Mouse (Mus musculus): ENCODE measurements around the gene Mcm7. TPM values are rescaled to one million over a fixed set of nuclear protein-coding genes. Genes with fewer than 3 reads are reported as not detected.
A peak's percentile ranks its signal among the peaks of the same experiment; 100 is the strongest.

The Mcm7 gene
- polyA plus RNA-seq, 1 experiment from 2014 or later = 95.3 TPM

DNA sequence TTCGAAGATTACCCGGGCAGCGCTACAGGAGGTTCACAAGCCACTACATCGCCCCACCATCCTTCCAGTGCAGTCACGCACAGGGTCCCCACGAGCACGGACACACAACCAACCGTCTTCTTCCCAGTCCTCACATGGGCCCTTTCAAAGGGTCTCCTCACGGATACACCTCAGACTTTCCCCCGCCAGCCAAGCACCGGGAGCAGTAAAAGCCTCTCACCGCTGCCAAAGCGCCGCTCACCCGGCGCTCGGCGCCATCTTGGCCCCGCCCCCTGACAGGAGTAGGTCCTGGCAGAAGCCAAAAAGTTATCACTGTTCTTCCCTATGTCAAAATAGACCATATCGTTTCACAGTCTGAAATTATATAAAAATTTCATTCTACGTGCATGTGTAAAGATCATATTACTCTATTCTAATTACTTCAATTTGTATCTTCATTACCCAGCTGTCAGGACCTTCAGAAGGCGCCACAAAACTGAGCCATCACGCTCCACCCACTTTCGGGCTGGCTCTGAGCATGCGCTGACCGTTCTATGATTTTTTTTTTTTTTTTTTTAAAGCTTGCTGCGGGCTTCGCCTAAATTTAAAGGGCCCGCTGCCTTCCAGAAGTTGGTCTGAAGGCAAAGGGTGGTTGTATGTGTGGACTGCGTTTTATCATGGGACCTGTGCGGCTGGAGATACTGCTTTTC lies 14.9 kb upstream of the Mcm7 start, which contains the start of the genes Taf6 and Cnpy4:
Gene Taf6, minus strand, starts transcription at position 502 of the 689 bp plus-strand sequence.
Gene Cnpy4, plus strand, starts transcription at position 536 of the 689 bp plus-strand sequence.
- peaks cover 12% of the 10 kb centered on the region for H3K36me3 ChIP-seq (replicated peaks)
- H3K27ac ChIP-seq = peak within 1 kb of the TSS; percentile 84
- H3K9ac ChIP-seq = peak within 1 kb of the TSS; percentile 71
- peaks cover 22% of the 10 kb centered on the region for H3K4me1 ChIP-seq
- no peaks in the 10 kb centered on the region for H3K27me3 ChIP-seq (replicated peaks)
- peak; percentile 87 for ATAC-seq (replicated peaks)
- 0% methylated on average over 31 of the region's 31 CpGs for WGBS
- H3K4me3 ChIP-seq = peak within 1 kb of the TSS; percentile 71
- no peaks in the 10 kb centered on the region for H3K9me3 ChIP-seq
- H3K4me2 ChIP-seq = peak within 1 kb of the TSS; percentile 71

DNA sequence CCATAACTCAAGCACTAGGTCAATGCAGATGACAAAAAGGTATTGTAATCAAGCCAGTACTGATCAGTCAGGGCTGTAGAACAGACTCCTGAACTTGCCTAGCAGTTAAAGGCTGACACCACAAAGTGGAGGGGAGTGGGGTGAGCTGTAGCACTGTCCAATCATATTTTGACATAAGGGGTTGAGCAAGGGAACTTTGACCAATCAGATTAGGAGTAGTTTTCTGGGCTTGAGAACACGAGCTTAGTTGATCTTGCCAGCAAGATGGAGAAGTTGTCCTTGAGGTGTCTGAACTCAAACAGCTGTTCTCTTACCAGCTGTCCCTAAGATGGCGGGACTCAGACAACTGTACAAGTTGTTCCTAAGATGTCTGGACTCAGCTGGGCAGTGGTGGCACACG lies 995 bp upstream of the Mcm7 start:
- Histone ChIP-seq H3K27me3 (replicated peaks) (no peaks in the 10 kb centered on the region), H3K9me3 (no peaks in the 10 kb centered on the region), H3K4me3 (no peak overlapping the region), H3K36me3 (replicated peaks) (peaks cover 25% of the 10 kb centered on the region), H3K27ac (no peak overlapping the region), H3K4me1 (peaks cover 30% of the 10 kb centered on the region), H3K4me2 (no peak overlapping the region), H3K9ac (no peak overlapping the region)
- no peak for ATAC-seq (replicated peaks)
- 87% methylated on average over 3 of the region's 3 CpGs for WGBS

DNA sequence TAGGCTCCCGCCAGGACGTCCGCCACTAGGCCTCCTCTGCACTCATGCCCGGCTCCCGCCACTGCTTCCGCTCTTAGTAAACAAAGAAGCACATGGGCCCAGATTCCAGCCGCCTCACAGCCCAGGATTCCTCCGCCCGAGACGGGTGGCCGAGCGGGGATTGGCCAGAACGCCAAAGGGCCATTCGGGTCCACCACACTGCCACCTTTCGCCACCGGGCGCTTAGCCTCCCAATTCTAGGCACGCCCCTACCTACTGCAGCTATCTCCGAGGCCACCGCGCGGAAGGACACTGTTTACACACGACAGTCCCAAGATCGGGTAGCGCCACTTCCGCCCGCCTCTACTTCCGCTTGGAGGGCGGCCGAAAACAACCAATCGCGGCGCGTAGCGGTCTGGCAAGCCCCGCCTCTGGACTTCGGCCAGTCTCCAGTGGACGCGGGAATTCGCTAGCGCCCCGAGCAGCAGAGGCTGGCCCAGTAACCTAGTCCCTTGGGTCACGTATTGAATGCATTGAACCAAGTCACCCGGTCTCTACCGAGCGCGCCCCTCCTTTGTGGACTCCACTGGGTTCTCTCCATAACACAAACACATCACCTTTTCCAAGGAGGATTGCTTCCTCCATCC lies 1.2 kb downstream of the Mcm7 start:
- peak overlapping the region; percentile 61 for H3K4me3 ChIP-seq
- WGBS = under 1% methylated on average over 47 of the region's 47 CpGs
- H3K27ac ChIP-seq = peak overlapping the region; percentile 91
- no peaks in the 10 kb centered on the region for H3K9me3 ChIP-seq
- peaks cover 28% of the 10 kb centered on the region for H3K36me3 ChIP-seq (replicated peaks)
- ATAC-seq (replicated peaks) = peak; percentile 89
- peak overlapping the region; percentile 50 for H3K9ac ChIP-seq
- H3K4me2 ChIP-seq = peak overlapping the region; percentile 97
- H3K4me1 ChIP-seq = peaks cover 30% of the 10 kb centered on the region
- no peaks in the 10 kb centered on the region for H3K27me3 ChIP-seq (replicated peaks)

- 82% methylated on average over 8 of the region's 8 CpGs for WGBS
- no peak overlapping the region for H3K4me3 ChIP-seq
- ATAC-seq (replicated peaks) = no peak
- no peak overlapping the region for H3K9ac ChIP-seq
- H3K4me1 ChIP-seq = peaks cover 24% of the 10 kb centered on the region
- H3K27ac ChIP-seq = 0 out of 2 replicates have a peak overlapping the region, but pooled peaks have one; percentile 18
- no peaks in the 10 kb centered on the region for H3K27me3 ChIP-seq (replicated peaks)
- no peak overlapping the region for H3K4me2 ChIP-seq
- H3K36me3 ChIP-seq (replicated peaks) = peaks cover 61% of the 10 kb centered on the region
- no peaks in the 10 kb centered on the region for H3K9me3 ChIP-seq
Observed at GRCm38 (mm10) chr5:138165594-138165993, 6.6 kb downstream of the Mcm7 start.

DNA sequence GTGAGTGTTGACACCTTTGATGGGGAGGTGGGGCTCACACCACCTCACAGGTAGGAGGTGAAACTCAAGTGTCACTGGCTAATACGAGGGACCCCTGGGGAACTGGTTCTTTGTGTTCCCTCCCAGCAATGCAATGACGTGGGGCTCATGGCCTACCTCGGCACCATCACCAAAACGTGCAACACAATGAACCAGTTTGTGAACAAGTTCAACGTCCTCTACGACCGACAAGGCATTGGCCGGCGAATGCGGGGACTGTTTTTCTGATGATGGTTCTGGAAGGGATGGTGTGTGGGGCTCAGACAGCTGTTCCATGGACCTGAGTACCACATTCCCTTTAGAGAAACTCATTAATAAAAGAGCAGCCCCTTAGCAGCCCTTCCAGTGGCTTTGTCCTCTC lies 8.6 kb downstream of the Mcm7 start:
- H3K4me3 ChIP-seq = no peak overlapping the region
- no peaks in the 10 kb centered on the region for H3K9me3 ChIP-seq
- H3K27me3 ChIP-seq (replicated peaks) = no peaks in the 10 kb centered on the region
- peaks cover 16% of the 10 kb centered on the region for H3K4me1 ChIP-seq
- no peak overlapping the region for H3K9ac ChIP-seq
- H3K4me2 ChIP-seq = no peak overlapping the region
- H3K36me3 ChIP-seq (replicated peaks) = peaks cover 60% of the 10 kb centered on the region
- no peak overlapping the region for H3K27ac ChIP-seq
- 68% methylated on average over 10 of the region's 10 CpGs for WGBS
- ATAC-seq (replicated peaks) = no peak

GRCm38 (mm10) chr5:138163046-138163445 lies 9.2 kb downstream of the Mcm7 start:
- Histone ChIP-seq H3K9ac (no peak overlapping the region), H3K9me3 (no peaks in the 10 kb centered on the region), H3K4me3 (no peak overlapping the region), H3K27ac (no peak overlapping the region), H3K27me3 (replicated peaks) (no peaks in the 10 kb centered on the region), H3K4me2 (no peak overlapping the region), H3K36me3 (replicated peaks) (peaks cover 54% of the 10 kb centered on the region), H3K4me1 (peaks cover 16% of the 10 kb centered on the region)
- 80% methylated on average over 6 of the region's 6 CpGs for WGBS
- ATAC-seq (replicated peaks) = no peak

GRCm38 (mm10) chr5:138160842-138161665 lies 11.2 kb downstream of the Mcm7 start, which contains the start of gene Cops6:
Gene Cops6, plus strand, starts transcription at chr5:138161071.
- H3K4me2 ChIP-seq = peak within 1 kb of the TSS; percentile 86
- H3K27ac ChIP-seq = peak within 1 kb of the TSS; percentile 83
- under 1% methylated on average over 42 of the region's 42 CpGs for WGBS
- H3K4me1 ChIP-seq = peaks cover 16% of the 10 kb centered on the region
- ATAC-seq (replicated peaks) = peak; percentile 96
- peaks cover 35% of the 10 kb centered on the region; the same call in 1 of the 2 replicates for H3K36me3 ChIP-seq (replicated peaks)
- peak within 1 kb of the TSS; percentile 80 for H3K9ac ChIP-seq
- H3K27me3 ChIP-seq (replicated peaks) = no peaks in the 10 kb centered on the region
- no peaks in the 10 kb centered on the region for H3K9me3 ChIP-seq
- H3K4me3 ChIP-seq = peak within 1 kb of the TSS; percentile 89

DNA sequence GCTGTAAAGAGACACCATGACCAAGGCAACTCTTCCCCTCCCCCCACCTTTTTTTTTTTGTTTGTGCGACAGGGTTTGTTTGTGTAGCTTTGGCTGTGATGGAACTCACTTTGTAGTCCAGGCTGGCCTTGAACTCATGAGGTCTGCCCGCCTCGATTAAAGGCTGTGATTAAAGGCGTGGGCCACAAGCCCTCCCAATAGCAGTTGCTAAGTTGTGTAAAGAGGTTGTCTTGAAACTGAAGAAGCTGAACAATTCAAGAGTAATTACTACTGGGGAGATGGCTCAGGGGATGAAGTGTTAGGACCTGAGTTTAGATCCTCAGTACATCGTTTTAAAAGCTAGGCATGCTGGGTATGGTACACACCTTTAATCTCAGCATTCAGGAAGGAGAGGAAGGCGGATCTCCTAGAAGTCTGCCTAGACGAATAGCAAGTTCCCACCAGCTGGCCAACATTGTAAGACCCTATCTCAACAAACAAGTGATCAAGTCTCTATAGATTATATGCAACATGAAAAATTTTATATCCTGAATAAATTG lies 11.9 kb downstream of the Mcm7 start:
- H3K27ac ChIP-seq = peak overlapping the region; percentile 83
- H3K36me3 ChIP-seq (replicated peaks) = peaks cover 27% of the 10 kb centered on the region; the same call in 1 of the 2 replicates
- 61% methylated on average over 7 of the region's 7 CpGs for WGBS
- H3K27me3 ChIP-seq (replicated peaks) = no peaks in the 10 kb centered on the region
- peak overlapping the region; percentile 86 for H3K4me2 ChIP-seq
- H3K9ac ChIP-seq = peak overlapping the region; percentile 41; the same call in 1 of the 2 replicates
- no peaks in the 10 kb centered on the region for H3K9me3 ChIP-seq
- peak overlapping the region; percentile 89 for H3K4me3 ChIP-seq
- peaks cover 16% of the 10 kb centered on the region for H3K4me1 ChIP-seq
- ATAC-seq (replicated peaks) = 0 out of 2 replicates have a peak, but pooled peaks have one; percentile 3

- Histone ChIP-seq H3K4me2 (peak within 1 kb of the TSS; percentile 51), H3K4me3 (peak within 1 kb of the TSS; percentile 72), H3K9ac (peak within 1 kb of the TSS; percentile 89), H3K4me1 (peaks cover 16% of the 10 kb centered on the region), H3K36me3 (replicated peaks) (peaks cover 14% of the 10 kb centered on the region; the same call in 1 of the 2 replicates), H3K27ac (peak within 1 kb of the TSS; percentile 97), H3K9me3 (no peaks in the 10 kb centered on the region), H3K27me3 (replicated peaks) (no peaks in the 10 kb centered on the region)
- ATAC-seq (replicated peaks) = peak; percentile 96
- WGBS = under 1% methylated on average over 31 of the region's 31 CpGs
Observed at GRCm38 (mm10) chr5:138155443-138155976, 16.7 kb downstream of the Mcm7 start, which contains the start of gene Zfp113. Gene Zfp113, minus strand, starts transcription at chr5:138155744.

DNA sequence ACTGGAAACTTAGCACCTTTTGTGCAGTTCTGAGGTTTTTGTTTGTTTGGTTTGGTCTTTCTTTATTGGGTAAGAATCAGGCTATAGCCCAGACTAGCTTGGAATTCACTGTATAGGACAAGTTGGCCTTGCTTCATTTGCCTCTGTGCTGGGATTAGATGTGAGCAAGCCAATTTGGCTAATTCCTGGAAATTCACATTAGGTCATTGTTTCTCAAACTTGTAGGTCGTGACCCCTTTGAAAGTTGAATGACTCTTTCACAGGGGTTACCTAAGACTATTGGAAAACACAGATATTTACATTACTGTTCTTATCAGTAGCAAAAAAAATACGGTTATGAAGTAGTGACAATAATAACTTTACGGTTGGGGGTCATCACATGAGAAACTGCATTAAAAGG lies 17.8 kb downstream of the Mcm7 start:
- Histone ChIP-seq H3K4me3 (peak overlapping the region; percentile 72), H3K36me3 (replicated peaks) (peaks cover 18% of the 10 kb centered on the region; the same call in 1 of the 2 replicates), H3K27ac (peak overlapping the region; percentile 97; the same call in 1 of the 2 replicates), H3K9me3 (no peaks in the 10 kb centered on the region), H3K9ac (peak overlapping the region; percentile 89), H3K4me2 (peak overlapping the region; percentile 51), H3K4me1 (peaks cover 12% of the 10 kb centered on the region), H3K27me3 (replicated peaks) (no peaks in the 10 kb centered on the region)
- ATAC-seq (replicated peaks) = no peak
- 93% methylated on average over 3 of the region's 3 CpGs for WGBS

DNA sequence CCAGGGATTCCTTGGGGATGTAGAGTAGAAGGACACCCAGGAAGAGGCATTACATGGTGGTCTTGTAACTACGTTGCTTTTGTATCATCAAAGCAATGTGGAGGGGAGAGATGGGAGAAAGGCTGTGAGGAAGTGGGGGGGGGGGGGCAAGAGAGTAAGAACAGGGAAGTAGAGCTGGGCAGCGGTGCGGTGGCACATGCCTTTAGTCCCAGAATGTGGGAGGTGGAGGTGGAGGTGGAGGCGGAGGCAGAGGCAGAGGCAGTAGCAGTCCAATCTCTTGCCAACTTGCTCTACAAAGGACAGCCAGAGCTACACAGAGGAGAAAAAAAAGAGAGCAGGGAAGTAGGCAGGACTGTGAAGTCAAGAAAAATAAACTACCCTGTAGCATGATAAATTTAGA lies 33.6 kb downstream of the Mcm7 start:
- Histone ChIP-seq H3K27ac (no peak overlapping the region), H3K27me3 (replicated peaks) (no peaks in the 10 kb centered on the region), H3K9ac (no peak overlapping the region), H3K36me3 (replicated peaks) (peaks cover 26% of the 10 kb centered on the region), H3K4me3 (no peak overlapping the region), H3K4me1 (no peaks in the 10 kb centered on the region), H3K4me2 (no peak overlapping the region), H3K9me3 (no peaks in the 10 kb centered on the region)
- no peak for ATAC-seq (replicated peaks)
- WGBS = 73% methylated on average over 4 of the region's 4 CpGs
